Comparison of ENCODE assay signal across 11 mouse cellular contexts in genomic region chr13:112815996-112816395, GRCm38 (mm10).
"Had no signal": no experiment of that assay in that cellular context is flagged by ENCODE, and none has a peak within 500 bp of the region (broad histone marks: within the 10 kb centered on the region; RNA-seq: fewer than 3 reads in every experiment).

No protein-coding gene starts in this region.

- H3K36me3 ChIP-seq: midbrain, embryonic 13.5 days had no signal

- ATAC-seq: inflammation-experienced regulatory T-cells, adult 6 months; midbrain, embryonic 13.5 days had no signal

- H3K4me1 ChIP-seq: limb, embryonic 15.5 days had no signal

- H3K4me2 ChIP-seq: limb, embryonic 15.5 days; lung, embryonic 14.5 days; midbrain, embryonic 13.5 days had no signal

- H3K27ac ChIP-seq: limb, embryonic 15.5 days; macrophage; midbrain, embryonic 13.5 days had no signal

- H3K4me3 ChIP-seq: limb, embryonic 15.5 days; midbrain, embryonic 13.5 days had no signal

- H3K27me3 ChIP-seq: limb, embryonic 15.5 days; midbrain, embryonic 13.5 days had no signal

- H3K9ac ChIP-seq: limb, embryonic 15.5 days; lung, embryonic 14.5 days; midbrain, embryonic 13.5 days had no signal

- H3K9me3 ChIP-seq: limb, embryonic 15.5 days; midbrain, embryonic 13.5 days had no signal

- DNase-seq: kidney, adult 11 months; kidney, postnatal 10 days; lung, embryonic 14.5 days; lung, postnatal 10 days; right cerebral cortex, adult 18-20 months; spleen, adult 18-20 months; thymus, postnatal 4 days had no signal
